Mouse (Mus musculus) urinary bladder, postnatal 36 days (tissue): Measurements from ENCODE around the gene Prrt4.

Source experiments
- DNase-seq, 2 experiments: peaks; one replicate each; pipeline ENCODE4 v3.0.0; 2022; ENCODE audit warnings: low spot score in 2 of 2, mixed read lengths in 1 of 2

Gene Prrt4

DNA sequence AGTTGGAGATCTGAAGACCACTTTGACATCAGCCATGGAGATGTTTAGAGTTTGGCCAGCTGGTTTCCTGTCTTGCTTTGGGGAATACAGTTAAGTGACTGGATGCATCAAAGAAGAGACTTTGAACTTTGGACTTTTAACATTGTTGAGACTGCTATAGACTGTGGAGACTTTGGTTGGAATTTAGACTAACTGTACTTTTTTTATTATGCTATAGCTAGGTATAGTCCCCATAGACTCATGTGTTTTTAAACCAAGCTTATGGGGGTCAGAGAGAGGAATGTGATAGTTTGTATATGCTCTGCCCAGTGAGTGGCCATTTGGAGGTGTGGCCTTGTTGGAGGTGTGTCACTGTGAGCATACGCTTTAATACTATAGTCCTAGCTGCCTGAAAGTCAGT is 29.4 kb downstream of the Prrt4 start:
- DNase-seq = no peak

DNA sequence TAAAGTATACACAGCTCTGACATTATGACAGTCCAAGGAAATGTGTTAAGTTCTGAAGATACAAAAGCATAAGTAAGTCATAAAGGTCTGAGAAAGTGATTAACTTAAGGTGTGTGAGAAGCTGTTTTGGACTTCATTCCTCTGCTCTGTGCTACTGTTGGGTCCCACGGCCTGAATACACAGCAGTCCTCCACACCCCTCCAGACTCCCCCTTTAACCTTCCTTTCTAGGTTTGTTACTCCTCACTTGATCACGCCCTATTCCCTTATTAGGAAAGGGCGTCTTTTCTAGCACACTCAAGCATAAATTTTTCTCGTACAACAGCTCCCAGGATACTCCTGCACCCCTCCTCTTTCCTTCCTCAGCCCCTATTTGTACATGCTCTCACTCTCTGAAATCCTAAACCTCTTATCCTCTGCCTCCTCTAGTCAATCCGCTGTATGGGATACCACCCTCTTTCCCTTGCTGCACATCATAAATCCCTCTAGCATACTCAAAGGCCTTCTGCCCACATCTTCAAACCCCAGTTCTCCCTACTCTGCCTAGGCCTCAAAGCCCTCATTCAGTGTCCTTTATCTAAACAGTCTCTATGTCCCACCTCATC is 31.9 kb downstream of the Prrt4 start:
- no peak for DNase-seq

DNA sequence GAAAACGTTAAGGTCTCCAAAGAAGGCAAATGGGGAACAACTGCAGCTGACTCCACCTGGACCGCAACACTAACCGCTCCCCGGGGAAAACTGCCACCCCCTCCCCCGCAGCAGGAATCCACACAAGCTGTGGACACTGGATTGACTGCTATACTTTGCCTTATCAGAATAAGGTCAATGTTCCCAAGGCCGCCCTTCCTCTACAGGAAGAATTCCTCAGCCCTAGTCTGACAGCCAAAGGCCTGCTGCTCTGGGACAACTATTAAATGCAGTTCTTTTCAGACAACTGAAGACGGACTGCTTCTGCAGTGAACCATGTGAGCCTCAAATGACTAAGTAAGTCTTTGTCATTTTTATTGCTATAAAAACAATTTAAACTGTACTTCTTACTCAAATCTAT is 32.7 kb downstream of the Prrt4 start:
- no peak for DNase-seq

DNA sequence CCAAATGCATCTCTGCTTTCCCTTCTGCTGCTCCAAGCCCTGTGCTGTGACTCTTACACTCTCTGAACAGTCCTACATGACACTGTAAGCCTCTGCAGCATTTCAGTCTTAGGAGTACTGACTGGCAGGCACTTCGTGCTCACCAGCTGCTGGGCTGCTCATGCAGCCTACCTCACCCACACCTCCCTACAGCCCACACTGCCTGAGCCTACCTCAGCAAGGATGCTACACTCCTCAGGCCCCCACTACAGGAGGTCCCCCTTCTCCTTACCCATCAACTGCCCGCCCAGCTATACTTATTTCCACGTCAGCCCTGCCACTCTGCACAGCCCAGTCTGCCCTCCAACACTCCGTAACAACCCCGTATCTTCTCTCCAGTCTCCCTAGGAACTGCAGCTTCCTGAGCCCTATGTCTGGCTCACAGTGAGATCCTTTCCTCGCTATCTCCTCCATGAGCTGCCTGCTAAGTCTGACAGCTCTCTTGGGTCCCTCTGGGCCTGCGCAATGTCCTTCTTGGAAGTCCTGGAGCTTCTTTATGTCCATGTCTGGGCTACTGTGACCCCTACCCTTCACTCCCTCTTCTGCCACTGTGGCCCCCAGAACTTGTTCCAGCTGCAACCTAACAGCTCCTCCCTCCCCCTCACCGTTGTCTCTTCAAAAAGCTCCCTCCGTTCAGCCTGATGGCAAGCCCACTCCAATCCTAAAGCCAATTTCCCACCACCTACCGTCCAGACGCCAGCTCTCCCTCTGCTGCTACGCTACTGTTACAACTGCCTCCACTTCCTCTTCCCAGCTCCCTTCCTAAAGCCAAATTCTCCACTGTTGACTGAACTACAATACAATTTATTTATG is 33.7 kb downstream of the Prrt4 start:
- no peak for DNase-seq

DNA sequence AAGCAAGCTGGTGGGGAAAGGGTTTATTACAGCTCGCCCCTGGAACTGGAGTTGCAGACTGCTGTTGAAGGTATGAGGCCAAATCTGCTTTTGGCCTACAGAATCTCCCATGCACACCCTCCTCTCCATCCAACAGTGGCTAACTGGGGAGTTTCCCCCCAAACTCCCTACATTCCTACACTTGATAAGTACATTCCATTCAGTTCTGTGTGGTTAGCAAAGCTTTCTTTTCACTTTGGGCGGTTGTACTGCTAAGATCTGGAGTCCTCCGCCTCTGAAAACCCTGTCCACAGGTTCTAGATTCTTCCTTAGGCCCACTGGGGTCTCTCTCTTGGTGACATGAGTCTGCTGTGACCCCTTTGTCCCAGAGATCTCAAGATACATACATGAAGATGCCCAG is 34.4 kb downstream of the Prrt4 start:
- DNase-seq = no peak

DNA sequence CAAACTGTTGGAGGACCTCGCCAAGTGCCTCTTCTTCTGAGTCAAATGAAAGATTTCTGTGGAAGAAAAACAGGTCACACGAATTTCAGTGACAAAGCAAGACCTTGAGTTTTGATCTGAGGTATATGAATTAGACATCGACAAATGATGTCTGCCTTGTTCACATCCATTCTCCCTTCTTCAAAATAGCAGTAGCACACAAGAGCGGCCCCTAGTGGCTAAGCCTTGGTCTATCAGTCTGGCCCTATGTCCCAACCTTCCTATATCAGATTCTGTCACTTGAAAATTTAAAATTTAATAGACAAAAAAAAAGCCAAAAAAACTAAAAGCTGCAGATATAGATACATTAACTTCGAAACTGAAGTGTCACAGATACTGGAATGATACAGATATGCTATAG is 35.8 kb downstream of the Prrt4 start:
- peak; percentile 23 to 40 for DNase-seq

DNA sequence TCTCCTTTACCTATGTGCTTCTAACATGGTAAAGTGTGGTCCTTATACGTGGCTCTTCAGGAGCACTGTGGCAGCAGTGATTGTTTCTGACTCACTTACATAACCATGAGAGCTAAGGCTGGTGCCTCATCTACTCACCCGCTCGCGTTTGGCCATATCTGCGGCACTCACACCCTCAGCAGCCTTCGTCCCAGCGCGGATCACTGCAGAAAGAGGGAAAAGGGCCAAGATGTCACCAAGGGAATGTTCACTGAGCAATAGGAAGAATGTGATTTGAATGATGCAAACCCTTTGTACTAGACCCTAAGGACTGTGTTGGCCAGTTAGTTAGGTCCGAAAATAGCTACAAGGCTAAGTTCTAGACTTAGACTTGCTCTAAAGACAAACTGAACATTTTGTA is 41.9 kb downstream of the Prrt4 start:
- DNase-seq = peak in 1 of 2 experiments; percentile 21

DNA sequence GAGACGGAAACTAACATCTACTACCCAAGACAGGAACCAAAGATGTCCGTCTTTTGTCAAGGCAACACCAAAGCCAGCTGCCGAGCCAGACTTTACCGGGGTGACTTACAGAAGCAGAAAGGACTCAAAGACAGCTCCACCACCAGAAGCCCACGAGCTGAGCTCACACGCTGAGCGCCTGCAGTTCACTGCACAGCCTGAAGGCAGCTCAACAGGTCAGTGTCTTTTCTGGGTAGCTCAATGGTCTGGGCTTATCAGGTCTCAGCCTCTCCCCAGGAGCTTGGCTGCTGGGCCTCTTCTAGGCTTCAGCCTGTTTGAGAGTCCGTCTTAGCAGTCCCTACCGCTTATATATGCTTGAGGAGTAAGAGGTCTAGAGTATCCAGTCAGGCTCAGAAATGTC is 46.3 kb downstream of the Prrt4 start:
- no peak for DNase-seq

DNA sequence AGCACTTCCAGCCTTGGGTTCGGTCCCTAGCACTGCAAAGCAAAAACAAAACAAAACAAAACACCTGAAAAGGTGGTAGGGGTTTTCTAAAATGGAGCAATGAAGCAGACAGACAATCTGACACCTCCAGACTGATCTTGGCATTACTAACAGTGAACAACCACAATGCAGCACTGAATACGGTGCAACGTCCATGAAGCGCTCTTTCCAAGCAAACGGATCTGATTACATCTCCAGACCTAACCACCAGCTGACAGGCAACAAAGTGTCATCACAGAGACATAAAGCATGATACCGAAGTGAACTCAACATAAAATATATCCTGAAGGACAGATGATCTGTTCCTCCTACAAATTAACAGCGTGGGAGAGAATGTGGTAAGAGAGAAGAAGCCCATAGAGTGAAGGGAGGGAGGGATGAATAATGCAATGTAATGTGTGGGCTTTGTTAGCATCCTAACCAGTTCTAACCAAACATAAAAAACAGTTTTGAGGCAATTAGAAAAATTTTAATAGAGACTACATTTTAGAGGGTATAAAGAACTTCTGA is 52.4 kb downstream of the Prrt4 start:
- DNase-seq = no peak

DNA sequence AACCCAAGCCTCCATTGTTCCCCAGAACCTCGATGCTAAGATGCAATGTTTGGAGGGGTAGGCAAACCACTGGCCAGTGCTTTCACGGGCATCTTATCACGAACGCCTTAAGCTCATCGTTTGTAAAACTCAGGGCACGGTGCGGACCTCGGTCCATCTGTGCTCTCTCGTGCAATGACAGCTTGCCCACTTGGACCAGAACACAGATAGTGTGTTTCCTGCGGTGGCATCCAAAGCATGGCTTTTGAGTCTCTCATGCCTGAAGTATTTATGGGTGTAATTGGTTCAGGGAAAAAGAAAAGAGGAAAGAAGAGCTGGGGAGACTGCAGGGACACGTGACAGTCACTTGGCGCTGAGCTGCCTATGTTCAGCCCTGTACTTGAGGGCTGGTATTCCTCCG is 59.4 kb downstream of the Prrt4 start:
- no peak for DNase-seq
